Mouse (Mus musculus) stomach, postnatal 0 days (tissue): Measurements from ENCODE around the gene Dcaf6.

Experiments used
- CTCF ChIP-seq: IDR thresholded peaks from 2 replicates; pipeline ENCODE4 v1.5.1; 2016; ENCODE audit warnings: antibody characterized with exemption, low read depth, mild to moderate bottlenecking, moderate library complexity
- EP300 ChIP-seq: optimal IDR thresholded peaks from 2 replicates; pipeline ENCODE3; 2016; ENCODE audit warnings: antibody characterized with exemption

GRCm38 (mm10) chr1:165282222-165282966, 177.9 kb downstream of the Dcaf6 start:
- TF ChIP-seq CTCF, result peak; percentile 11; the same call in 1 of the 2 replicates
- TF ChIP-seq EP300, result no peak
